23 mouse cellular contexts compared by ENCODE assay signal in the genomic region with DNA sequence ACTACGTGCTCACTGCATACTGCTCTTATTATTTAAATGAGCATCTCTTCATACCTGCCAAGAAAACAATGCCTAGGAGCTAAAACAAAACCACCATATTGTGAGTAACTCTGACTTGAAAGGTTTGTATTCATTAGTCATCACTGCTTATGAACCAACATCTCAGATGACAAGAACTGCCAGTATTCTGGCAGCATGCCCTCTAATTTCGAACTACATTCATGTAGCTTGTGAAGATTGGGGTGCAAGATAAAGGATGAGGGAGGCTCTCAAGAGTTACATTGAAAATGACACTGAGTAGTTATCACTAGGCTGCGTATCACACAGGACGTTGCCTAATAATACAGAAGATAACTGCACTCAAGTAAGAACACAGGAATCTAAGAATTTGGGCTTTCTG. TPM values are rescaled to one million over a fixed set of nuclear protein-coding genes. Genes with fewer than 3 reads are reported as not detected.
DNase-seq lines count a peak whose midpoint lies in the region; TF ChIP-seq lines count a peak whose summit lies in the region.
"Had no signal": no experiment of that assay in that cellular context is flagged by ENCODE, and none has a peak within 500 bp of the region (broad histone marks: within the 10 kb centered on the region; RNA-seq: fewer than 3 reads in every experiment).

No protein-coding gene starts in this region.

- H3K79me2 ChIP-seq in liver, adult 2 months (ENCODE audit: control insufficient read depth, insufficient read depth, low read length): no peaks in the 10 kb centered on the region; the same call in 1 of the 2 replicates

- DNase-seq in liver, adult 2 months (ENCODE audit: extremely low read depth, low read depth, low spot score): peak; percentile 20
- DNase-seq in liver (no peak), MN1 (ENCODE audit: low spot score) (peak; percentile 5)
- peak; percentile 45 for DNase-seq in adrenal gland, postnatal 14 days
- no peak for DNase-seq in thymus, postnatal 14 days
- no peak for DNase-seq in cerebellum, postnatal 14 days
- DNase-seq: cerebellum, adult 9-10 months; forebrain, postnatal 0 days; gastrocnemius, postnatal 25 days; heart, adult 2 months; heart, postnatal 14 days; kidney, adult 11 months; lung, adult 18-20 months; lung, postnatal 14 days; midbrain, embryonic 14.5 days; thymus, postnatal 4 days had no signal

- H3K27me3 ChIP-seq in liver, adult 2 months (ENCODE audit: control insufficient read depth, insufficient read depth, low read length): no peaks in the 10 kb centered on the region
- H3K27me3 ChIP-seq: embryonic facial prominence, embryonic 12.5 days; heart, embryonic 13.5 days; hindbrain, embryonic 12.5 days; liver, embryonic 12.5 days; megakaryocyte, embryonic 14.5 days; neural tube, embryonic 12.5 days had no signal

- no peak for TF ChIP-seq CTCF in liver, adult 2 months (IDR thresholded peaks at IDR 0.05; ENCODE audit: low read depth, low read length)
- no peak for TF ChIP-seq CTCF in olfactory bulb, adult 2 months (IDR thresholded peaks at IDR 0.05; ENCODE audit: insufficient read depth, low read depth, low read length)

- WGBS in liver, adult 2 months: 68% methylated on average over 4 of the region's 4 CpGs
- whole genome bisulfite sequencing in olfactory bulb, adult 2 months: 74% methylated on average over 4 of the region's 4 CpGs

- TF ChIP-seq POLR2A in liver, adult 2 months (IDR thresholded peaks at IDR 0.05; ENCODE audit: extremely low read depth, insufficient read depth, low read length): no peak
- TF ChIP-seq POLR2A in olfactory bulb, adult 2 months (IDR thresholded peaks at IDR 0.05; ENCODE audit: insufficient read depth, low read depth, low read length): no peak

- H3K4me3 ChIP-seq in liver, adult 2 months (ENCODE audit: insufficient read depth, low read depth, low read length): no peak overlapping the region
- H3K4me3 ChIP-seq in olfactory bulb, adult 2 months (ENCODE audit: insufficient read depth, low read depth, low read length): no peak overlapping the region
- H3K4me3 ChIP-seq: embryonic facial prominence, embryonic 12.5 days; heart, adult 2 months; heart, embryonic 13.5 days; hindbrain, embryonic 12.5 days; liver, embryonic 12.5 days; megakaryocyte, embryonic 14.5 days; neural tube, embryonic 12.5 days had no signal

- H3K36me3 ChIP-seq in liver, adult 2 months (ENCODE audit: control insufficient read depth, insufficient read depth, low read length): peaks cover 82% of the 10 kb centered on the region

- no peak overlapping the region for H3K27ac ChIP-seq in liver, adult 2 months (replicated peaks; ENCODE audit: insufficient read depth, low read depth, low read length)
- peak overlapping the region; percentile 13; the same call in 1 of the 2 replicates for H3K27ac ChIP-seq in olfactory bulb, adult 2 months (ENCODE audit: insufficient read depth, low read depth, low read length)
- H3K27ac ChIP-seq: embryonic facial prominence, embryonic 12.5 days; heart, adult 2 months; heart, embryonic 13.5 days; hindbrain, embryonic 12.5 days; liver, embryonic 12.5 days; neural tube, embryonic 12.5 days had no signal

- no peaks in the 10 kb centered on the region for H3K4me1 ChIP-seq in liver, adult 2 months (ENCODE audit: control insufficient read depth, insufficient read depth, low read length)
- peaks cover 2% of the 10 kb centered on the region; the same call in 1 of the 2 replicates for H3K4me1 ChIP-seq in olfactory bulb, adult 2 months (ENCODE audit: control insufficient read depth, insufficient read depth, low read length)
- H3K4me1 ChIP-seq: embryonic facial prominence, embryonic 12.5 days; heart, embryonic 13.5 days; hindbrain, embryonic 12.5 days; liver, embryonic 12.5 days; megakaryocyte, embryonic 14.5 days; neural tube, embryonic 12.5 days had no signal

- no peak overlapping the region for H3K9ac ChIP-seq in liver, adult 2 months (ENCODE audit: low read depth, low read length)
- H3K9ac ChIP-seq: embryonic facial prominence, embryonic 12.5 days; forebrain, postnatal 0 days; heart, embryonic 13.5 days; hindbrain, embryonic 12.5 days; liver, embryonic 12.5 days; neural tube, embryonic 12.5 days had no signal

RNA-seq across cellular contexts. Expression of gene Ttc19, which starts 51.0 kb away (rescaled TPM):
- total RNA-seq in liver, adult 2 months (2014; rRNA removed): 14.0 and 14.8 TPM in 2 replicates
- polyA plus RNA-seq in liver, adult 2 months (2012; rRNA removed): 8.0 and 8.2 TPM in 2 replicates
- 31.1 and 31.5 TPM in 2 replicates for total RNA-seq in adrenal gland, postnatal 14 days (2021)
- polyA plus RNA-seq in olfactory bulb, adult 2 months (2012; ENCODE audit: insufficient read depth, insufficient read length, low replicate concordance, missing spikeins): not detected in 2 replicates

RNA-seq across cellular contexts. Expression of gene Zswim7, which starts 51.1 kb away (rescaled TPM):
- 18.6 and 22.8 TPM in 2 replicates for total RNA-seq in liver, adult 2 months (2014; rRNA removed)
- polyA plus RNA-seq in liver, adult 2 months (2012; rRNA removed): 13.5 and 18.0 TPM in 2 replicates
- 17.6 and 20.1 TPM in 2 replicates for total RNA-seq in adrenal gland, postnatal 14 days (2021)
- not detected in 2 replicates for polyA plus RNA-seq in olfactory bulb, adult 2 months (2012; ENCODE audit: insufficient read depth, insufficient read length, low replicate concordance, missing spikeins)

Comparison
In these comparisons a context has a peak if more than half of its experiments do, and no peak if none do; other contexts are left out.
1. DNase-seq: peak in liver, adult 2 months (single experiment), MN1 (single experiment) and adrenal gland, postnatal 14 days (single experiment); none in liver (single experiment), thymus, postnatal 14 days (single experiment) and cerebellum, postnatal 14 days (0 of 2).